Mouse (Mus musculus): ENCODE measurements around the gene Atp6v1g2.

DNA sequence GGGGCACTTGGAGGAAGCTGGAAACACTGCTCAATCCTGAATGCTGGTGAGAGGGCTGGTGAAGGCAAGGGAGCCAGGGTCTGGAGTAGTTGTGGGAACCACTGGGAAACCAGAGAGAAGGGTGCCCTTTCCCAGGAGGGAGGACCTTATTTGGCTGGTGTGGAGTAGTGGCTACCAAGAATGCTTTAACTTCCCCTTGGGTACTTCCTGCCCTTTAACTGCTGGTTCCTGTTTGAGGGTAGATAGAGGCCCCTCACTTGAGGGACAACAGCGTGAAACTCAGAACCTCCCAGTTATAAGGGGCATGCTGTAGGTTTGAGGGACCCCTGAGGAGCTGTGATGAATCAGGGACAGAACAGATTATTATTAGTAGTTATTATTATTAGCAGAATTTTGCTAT is 44.3 kb upstream of the Atp6v1g2 start:
- no peak for TF ChIP-seq CTCF (conservative IDR thresholded peaks at IDR 0.05; ENCODE audit: low read length)
- TF ChIP-seq NANOG (IDR thresholded peaks at IDR 0.05; ENCODE audit: borderline replicate concordance, low read length): no peak
